Mouse (Mus musculus) spleen, postnatal 10 days (tissue): ENCODE measurements around the gene Zdhhc3.

Experiments used
- DNase-seq, 2 experiments: peaks; one replicate each; pipeline ENCODE4 v3.0.0; 2021 to 2022; ENCODE audit warnings: low spot score in 2 of 2

The Zdhhc3 gene

DNA sequence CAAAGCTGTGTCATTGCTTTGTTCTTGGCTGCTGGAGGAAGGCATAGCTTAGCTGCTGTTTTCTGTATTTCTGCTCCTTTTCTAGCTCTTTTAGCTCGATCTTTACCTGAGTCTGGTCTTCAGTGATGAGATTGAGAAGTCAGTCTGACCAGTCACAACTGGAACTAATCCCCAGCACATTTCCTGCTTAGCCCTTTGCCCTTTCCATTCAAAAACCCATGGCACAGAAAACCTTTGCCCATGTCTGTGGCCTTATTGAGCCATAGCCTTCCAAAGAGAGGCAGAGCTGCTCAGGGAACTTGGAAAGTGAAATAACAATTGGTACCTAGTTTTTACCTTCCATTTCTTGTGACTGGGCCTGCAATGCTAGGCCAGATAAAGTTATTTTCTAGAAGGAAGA, 2.6 kb upstream of the Zdhhc3 start:
- no peak for DNase-seq

DNA sequence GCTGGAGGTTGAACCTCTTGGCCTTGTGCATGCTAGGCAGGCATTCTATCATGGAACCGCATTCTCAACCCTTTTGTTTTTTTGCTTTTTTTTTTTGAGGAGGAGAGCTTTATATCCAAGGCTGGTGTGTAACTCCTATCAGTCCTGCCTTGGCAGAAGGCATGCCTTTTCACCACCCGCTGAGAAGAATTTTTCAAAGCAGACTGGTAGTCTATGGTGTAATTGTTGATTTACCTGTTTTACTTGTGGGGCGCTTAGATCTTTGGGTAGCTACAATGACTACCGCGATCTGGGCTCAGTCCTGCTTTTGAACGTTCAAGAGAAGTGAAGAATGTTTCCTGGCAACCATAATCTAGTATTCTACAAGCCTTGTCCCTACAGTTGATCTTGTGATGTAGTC, 926 bp upstream of the Zdhhc3 start:
- DNase-seq = no peak

- DNase-seq = peak in 1 of 2 experiments; percentile 21
Observed at GRCm38 (mm10) chr9:123111751-123112221, 1.2 kb downstream of the Zdhhc3 start.

- DNase-seq = no peak
Observed at GRCm38 (mm10) chr9:123109188-123109587, 3.8 kb downstream of the Zdhhc3 start.

GRCm38 (mm10) chr9:123107186-123107585, 5.8 kb downstream of the Zdhhc3 start:
- DNase-seq = no peak

DNA sequence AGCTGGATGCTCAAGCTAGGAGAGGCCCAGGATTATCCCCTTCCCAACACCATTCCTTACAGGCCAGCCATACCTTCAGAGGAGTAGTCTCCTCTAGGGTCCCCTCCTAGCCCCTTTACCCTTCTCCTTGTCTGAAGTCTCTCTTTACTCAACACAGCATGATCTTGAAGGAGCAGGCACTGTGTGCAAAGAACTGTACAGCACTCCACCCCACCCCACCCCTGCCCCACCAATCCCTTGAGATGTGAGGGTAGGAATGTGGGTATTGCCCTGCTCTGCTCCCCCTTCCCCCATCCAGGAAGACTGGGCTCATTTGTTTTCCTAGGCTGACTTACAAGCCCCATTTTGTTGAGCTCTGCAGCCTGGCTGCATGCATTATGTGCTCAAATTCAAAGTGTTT, 8.6 kb downstream of the Zdhhc3 start:
- DNase-seq = no peak

- DNase-seq = no peak
Observed at GRCm38 (mm10) chr9:123103425-123103824, 9.6 kb downstream of the Zdhhc3 start.

GRCm38 (mm10) chr9:123099631-123100455, 13.2 kb downstream of the Zdhhc3 start:
- no peak for DNase-seq

DNA sequence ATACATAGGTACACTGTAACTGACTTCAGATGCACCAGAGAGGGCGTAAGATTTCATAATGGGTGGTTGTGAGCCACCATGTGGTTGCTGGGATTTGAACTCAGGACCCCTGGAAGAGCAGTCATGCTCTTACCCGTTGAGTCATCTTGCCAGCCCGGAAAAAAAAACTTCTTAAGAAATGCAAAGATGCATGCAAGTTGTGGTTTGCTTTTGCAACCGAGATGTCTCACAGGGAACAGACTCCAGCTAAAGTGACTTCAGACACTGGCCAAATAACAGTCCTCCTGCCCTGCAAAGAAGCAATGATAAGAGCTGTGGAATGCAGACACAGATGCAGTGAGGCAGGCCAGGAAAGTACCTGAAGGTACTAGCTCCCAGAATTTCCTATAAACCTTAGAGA, 22.2 kb downstream of the Zdhhc3 start:
- no peak for DNase-seq

DNA sequence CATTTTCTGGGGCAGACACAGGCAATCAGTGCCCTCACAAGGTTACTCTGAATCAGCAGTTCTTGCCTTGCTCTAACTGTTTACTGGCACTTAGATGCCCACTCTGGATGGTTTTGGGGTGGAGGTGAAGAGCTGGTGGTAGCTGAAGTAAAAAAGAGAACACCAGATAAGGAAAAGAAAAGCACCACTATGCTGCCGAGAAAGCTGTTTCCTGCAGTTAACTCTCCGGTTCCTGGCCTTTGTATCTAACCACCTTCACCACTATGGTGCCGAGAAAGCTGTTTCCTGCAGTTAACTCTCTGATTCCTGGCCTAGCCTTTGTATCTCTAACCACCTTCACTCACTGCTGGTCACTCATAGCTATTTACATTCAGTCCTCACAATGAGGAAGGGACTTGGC, 25.4 kb downstream of the Zdhhc3 start:
- DNase-seq = no peak

DNA sequence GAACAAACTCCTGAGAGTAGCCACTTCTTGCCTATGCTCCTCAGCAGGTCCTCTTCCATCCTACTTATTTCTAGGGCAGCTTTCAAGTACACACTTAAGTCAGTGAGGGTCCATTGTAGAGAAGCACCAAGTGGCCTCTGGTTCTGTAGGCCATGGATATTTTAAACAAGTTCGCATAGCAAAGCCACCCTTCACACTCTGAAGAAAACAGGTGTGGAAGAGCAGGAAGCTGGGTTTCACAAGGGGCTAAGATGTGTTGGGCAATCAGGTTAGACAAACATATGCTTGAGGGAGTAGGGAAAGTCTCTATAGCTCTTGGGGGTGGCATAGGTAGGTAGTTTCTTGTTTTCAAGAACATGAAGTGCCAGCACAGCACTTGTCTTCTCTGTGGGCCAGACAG, 27.6 kb downstream of the Zdhhc3 start:
- no peak for DNase-seq

DNA sequence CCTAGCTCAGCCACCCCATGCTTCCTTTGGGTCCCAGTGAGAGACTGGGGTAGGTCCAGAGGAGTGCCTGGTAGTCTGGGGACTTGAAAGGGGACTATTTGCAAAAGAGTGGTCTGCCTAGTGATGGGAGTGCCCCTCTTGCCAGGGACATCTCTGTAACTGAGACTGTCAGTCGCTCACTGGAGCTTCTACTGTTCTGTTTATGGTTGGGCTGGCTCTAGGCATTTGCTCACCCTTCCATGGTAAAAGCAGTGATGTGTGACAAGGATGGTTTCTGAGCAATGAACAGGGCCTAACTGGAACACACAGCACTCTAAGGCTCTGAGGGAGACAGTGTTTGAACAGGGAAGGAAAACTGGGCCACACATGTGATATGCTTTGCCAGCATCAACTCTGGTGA, 32.2 kb downstream of the Zdhhc3 start:
- no peak for DNase-seq

GRCm38 (mm10) chr9:123080355-123080754, 32.6 kb downstream of the Zdhhc3 start:
- no peak for DNase-seq

- DNase-seq = no peak
Observed at GRCm38 (mm10) chr9:123079149-123079548, 33.9 kb downstream of the Zdhhc3 start.

- DNase-seq = no peak
Observed at GRCm38 (mm10) chr9:123060172-123060571, 52.8 kb downstream of the Zdhhc3 start.

DNA sequence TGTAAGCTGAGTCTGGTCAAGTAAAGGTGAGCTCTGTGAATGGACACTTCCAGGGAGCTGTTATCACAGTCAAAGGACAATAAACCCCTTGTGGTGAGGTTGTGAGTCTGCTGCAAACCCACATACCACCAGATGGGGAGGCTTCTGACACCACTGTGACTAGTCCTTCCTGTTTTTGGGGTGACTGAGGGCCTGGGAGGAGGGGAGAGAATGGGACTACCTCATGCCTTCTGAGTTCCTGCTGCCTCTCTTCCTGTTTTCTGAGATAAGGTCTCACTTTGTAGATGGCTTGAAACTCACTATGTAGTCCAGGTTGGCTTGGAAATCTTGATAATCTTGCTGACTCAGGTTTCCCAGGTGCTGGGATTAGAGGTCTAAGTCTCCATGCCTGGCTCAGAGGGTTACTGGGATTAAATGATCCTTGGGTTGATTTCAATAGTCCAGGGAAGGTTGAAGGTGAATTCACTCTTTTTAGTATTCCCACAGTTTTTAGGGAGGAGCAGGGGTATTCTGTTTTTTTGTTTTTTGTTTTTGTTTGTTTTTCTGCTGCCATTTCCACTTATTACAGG, 54.2 kb downstream of the Zdhhc3 start:
- peak in 1 of 2 experiments; percentile 31 for DNase-seq

- no peak for DNase-seq
Observed at GRCm38 (mm10) chr9:123047665-123048064, 65.3 kb downstream of the Zdhhc3 start.

- DNase-seq = no peak
Observed at GRCm38 (mm10) chr9:123034426-123034825, 78.6 kb downstream of the Zdhhc3 start, which contains the start of gene Tgm4. TSS of gene Tgm4 (plus strand) at chr9:123034726.

GRCm38 (mm10) chr9:123031496-123032246, 81.3 kb downstream of the Zdhhc3 start:
- no peak for DNase-seq

GRCm38 (mm10) chr9:123024201-123024600, 88.8 kb downstream of the Zdhhc3 start:
- no peak for DNase-seq

GRCm38 (mm10) chr9:123021636-123022379, 91.2 kb downstream of the Zdhhc3 start:
- DNase-seq = peak in 1 of 2 experiments; percentile 51
